Mouse (Mus musculus) kidney, adult 8-10 months (tissue): ENCODE measurements at regions not wholly inside any gene's neighbourhood (a gene's known extent, or its start where the extent isn't known, plus 50 kb on each side); places are given as distances from the start of the nearest gene placed in this dataset.

Experiments used
- DNase-seq, 2 experiments: peaks; one replicate each; pipeline ENCODE4 v3.0.0; 2022

DNA sequence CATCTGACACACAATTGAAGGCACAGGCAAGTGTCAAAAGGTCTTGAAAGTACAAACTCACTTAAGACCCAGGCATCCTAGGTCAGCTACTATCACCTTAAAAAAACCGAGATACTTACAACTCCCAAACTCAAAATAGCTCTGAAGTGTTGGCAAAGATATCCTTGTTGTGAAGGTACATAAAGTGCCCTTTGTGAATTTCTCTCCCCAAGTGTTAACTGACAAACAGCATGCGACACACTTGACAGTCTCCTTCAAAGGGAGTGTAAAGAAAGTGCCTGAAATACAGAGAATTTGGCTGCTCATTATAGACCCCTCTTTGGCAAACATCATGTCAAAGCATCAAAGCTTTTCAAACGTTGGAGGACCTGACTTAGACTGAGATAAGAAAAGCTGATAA lies 2634.2 kb downstream of the 9330182O14Rik start:
- no peak for DNase-seq

DNA sequence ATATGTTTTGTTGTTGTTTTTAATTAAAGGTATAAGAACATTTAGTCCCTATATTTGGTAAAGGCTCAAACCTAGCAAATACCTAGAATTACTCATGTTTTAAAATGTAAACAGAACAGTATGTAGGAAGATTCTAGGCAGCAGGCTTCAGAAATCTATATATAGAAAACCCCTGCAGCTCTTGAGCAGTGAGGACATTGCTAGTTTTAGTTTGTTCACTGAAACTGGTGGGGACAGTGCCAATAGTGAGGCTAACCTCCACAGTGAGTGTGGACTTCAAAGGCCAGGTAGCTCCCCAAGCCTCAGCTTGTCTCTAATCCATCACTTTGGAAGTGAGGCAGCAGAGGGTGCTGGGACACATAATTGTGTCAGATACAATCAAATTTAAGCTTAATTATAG lies 2645.7 kb downstream of the 9330182O14Rik start:
- DNase-seq: no peak

DNA sequence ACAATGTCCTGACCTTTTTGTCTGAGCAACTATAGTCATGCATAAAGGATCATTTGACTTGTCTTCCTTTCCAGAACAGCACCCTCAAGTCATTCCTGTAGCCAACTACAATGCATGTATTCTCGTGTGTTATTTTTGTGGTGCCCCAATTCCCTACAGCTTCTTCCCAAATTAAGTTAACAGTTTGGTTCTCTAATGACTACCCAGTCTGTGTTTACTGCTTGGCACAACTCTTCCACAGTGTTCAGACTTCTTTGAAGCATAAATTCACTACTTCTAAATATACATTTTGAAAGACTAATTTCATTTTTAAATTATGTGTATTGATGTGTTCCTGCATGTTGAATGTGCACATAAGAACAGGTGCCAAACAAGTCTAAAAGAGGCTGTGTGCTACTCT lies 2667.1 kb downstream of the 9330182O14Rik start:
- DNase-seq: no peak

DNA sequence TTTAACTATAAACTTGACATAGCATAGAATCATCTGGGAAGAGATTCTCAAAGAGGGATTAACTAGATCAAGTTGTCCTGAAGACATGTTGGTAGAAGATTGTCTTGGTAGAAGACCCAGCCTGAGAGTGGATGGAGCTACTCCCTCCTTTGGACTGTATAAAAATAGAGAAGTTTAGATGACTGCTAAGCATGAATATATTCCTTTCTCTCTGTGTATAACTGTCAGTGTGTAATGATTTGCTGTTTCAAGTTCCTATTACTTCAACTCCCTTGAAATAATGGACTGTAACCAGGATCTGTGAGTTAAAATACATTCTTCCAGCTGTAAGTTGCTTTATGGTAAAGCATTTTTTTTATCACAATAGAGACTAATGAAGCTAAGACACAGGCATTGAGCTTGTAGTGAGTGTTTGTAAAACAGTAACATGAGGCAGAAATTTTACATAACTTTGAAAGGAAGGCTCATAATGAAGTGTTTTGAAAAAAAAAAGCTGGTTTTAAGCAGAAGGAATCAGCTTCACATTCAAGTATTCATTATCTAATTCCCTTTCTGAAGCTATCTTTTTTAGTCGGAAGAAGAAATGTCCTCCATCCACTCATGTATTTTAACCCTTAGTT lies 2676.8 kb downstream of the 9330182O14Rik start:
- no peak for DNase-seq

DNA sequence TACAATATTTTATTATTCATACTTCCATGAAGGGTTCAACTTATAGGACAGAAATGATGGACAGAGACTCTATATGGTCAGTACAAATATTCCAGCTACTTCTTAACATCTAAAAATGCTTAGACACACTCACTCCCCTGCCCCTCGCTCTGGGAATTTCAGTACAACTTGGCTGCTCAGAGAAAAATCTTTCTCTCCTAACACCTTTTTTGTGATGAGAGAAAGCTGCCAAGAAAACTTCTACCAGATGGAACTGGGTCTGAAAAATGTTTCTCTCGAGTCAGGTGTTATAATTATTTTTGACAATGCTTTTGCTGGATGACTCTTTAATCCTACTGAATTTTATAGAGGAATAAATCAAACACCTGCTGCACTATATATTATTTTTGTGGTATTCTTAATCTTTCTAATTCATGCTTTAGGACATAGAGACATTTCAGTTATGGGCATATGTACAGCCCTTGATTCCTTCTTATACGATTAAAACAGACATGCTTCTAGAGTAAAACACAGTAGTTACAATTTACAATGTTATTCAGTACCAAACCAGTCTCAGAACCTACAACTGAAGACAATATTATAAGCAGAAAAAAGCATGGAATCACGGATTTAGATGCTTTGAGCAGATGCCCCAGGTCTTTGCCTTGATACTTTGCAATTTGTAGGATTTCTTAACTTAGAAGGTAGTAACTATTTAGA lies 2681.0 kb downstream of the 9330182O14Rik start:
- no peak for DNase-seq

- no peak for DNase-seq
Measured at GRCm38 (mm10) chr15:42838839-42839238, 2704.7 kb downstream of the 9330182O14Rik start.

DNA sequence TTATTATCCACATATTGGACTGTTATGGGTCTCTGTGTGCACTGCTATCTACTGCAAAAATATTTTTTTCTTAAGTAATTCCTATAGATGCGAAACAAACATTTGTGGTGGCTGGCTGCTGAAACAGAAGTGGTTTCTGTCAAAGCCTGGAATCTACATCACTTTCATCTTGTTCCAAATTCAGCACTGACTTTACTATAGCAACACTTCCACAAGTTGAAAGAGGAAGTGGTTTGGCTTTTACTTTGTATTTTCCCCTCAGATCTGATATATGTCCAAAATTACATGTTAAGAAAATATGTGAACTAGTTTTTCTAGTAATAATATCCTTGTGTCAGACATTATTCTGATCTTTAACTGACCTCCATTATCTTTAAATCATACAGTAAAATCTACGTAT lies 2715.8 kb downstream of the 9330182O14Rik start:
- DNase-seq: no peak

GRCm38 (mm10) chr15:42872491-42872890 lies 2738.3 kb downstream of the 9330182O14Rik start:
- DNase-seq: no peak

DNA sequence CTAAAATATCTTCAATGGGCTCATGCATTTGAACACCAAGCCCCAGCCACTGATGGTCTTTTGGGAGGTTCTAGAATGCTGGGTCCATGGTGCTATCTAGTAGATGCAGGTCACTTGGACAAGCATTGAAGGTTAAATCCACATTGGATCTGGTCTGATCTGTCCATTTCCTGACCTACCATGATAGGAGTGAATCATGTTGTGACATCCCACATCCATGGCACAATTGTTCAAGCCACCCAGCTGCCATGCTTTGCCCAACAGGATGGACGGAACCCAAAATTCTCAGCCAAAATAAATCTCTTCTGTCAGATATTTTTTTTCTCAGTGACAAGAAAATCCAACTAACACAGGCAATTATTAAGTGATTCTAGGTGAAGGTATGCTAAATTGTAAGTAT lies 2760.4 kb downstream of the 9330182O14Rik start:
- DNase-seq: no peak

DNA sequence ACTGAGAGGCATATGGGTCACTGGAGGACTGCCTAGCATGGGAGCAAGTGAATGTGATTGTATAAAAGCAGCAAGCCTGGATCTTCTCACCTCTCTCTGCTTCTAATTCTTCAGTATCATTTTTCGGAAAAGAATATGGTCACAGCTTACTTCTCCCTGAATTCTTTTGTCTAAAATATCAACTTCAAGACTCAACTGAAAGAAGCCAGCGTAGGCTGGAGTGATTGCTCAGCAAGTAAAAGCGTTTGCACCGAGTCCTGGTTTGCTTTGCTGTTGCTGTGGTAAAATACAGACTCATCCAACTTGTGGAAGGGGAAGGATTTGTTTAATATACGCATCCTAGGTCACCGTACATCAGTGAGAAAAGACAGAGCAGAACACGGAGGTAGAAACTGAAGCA lies 2765.9 kb downstream of the 9330182O14Rik start:
- DNase-seq: no peak

DNA sequence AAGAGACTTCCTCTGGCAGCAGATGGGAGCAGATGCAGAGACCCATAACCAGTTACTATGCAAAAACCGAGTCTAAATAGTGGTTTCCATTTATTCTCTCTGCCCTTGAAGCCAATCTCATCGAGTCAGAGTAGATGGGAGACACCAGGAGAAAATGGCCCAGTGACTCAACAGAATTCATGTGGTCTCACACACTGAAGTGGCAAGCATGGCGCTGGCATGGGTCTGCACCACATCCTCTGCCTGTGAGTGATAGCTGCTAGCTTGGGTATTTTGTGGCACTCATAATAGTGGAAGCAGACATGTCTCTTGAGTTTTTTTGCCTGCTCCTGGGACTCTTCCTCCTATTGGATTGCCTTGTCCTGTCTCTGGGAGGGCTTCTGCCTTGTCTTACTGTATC lies 2767.6 kb downstream of the 9330182O14Rik start:
- no peak for DNase-seq

GRCm38 (mm10) chr15:42911357-42911756 lies 2777.2 kb downstream of the 9330182O14Rik start:
- no peak for DNase-seq

- DNase-seq: no peak
Measured at GRCm38 (mm10) chr15:42912880-42913279, 2778.7 kb downstream of the 9330182O14Rik start.

GRCm38 (mm10) chr15:42913285-42913684 lies 2779.1 kb downstream of the 9330182O14Rik start:
- no peak for DNase-seq

- peak; percentile 5 to 55 for DNase-seq
Measured at GRCm38 (mm10) chr15:42914099-42914498, 2779.9 kb downstream of the 9330182O14Rik start.

- no peak for DNase-seq
Measured at GRCm38 (mm10) chr15:42915195-42915594, 2781.0 kb downstream of the 9330182O14Rik start.

GRCm38 (mm10) chr15:42921618-42922017 lies 2787.5 kb downstream of the 9330182O14Rik start:
- DNase-seq: no peak

- DNase-seq: no peak
Measured at GRCm38 (mm10) chr15:42928331-42928730, 2794.2 kb downstream of the 9330182O14Rik start.

GRCm38 (mm10) chr15:42944610-42945009 lies 2810.4 kb downstream of the 9330182O14Rik start:
- DNase-seq: no peak

- no peak for DNase-seq
Measured at GRCm38 (mm10) chr15:42955167-42955566, 2821.0 kb downstream of the 9330182O14Rik start.

DNA sequence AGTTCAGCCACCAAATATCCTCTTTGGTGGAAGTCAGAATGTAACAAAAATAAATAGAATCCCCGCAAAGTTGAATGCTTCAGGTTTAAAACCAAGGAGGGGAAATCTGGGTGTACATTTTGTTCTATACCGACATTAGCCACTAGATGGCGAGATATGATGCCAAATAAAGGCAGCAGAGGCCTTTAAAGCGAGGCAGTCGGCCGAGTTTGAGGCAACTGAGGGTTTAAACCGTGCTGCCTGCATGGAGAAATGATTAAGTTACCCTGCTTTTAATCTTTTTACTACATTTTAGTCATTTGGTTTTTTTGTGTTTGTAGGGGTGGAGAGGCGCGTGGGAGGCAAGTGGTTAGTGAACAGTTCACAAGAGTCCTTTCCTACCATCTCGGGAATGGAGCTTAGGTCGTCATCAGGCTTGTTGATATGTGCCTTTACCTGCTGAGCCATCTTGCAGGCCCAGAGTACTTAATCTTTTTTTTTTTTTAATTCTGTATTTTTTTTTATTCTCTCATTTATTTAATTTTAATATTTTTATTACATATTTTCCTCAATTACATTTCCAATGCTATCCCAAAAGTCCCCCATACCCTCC lies 2828.7 kb downstream of the 9330182O14Rik start:
- peak; percentile 27 to 41 for DNase-seq

DNA sequence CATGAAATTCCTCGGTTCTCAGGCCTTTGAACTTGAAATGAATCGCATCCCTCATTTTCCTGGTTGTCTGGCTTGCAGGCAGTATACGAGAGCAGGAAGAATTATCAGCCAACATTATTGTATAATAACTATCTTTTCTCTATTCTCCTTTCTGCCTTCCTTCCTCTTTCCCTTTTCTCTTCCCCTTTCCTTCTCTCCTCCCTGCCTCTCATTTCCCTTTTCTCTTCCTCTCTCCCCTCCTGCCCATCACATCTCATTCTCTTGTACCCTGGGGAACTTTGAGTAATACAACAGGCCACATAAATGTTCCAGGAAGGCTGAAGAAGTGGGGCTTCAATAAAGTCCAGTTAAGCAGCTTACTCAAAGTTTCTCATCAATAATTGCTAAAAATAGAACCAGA lies 2831.1 kb downstream of the 9330182O14Rik start:
- no peak for DNase-seq
